Mouse (Mus musculus): ENCODE measurements around the gene Ilk. TPM values are rescaled to one million over a fixed set of nuclear protein-coding genes. Genes with fewer than 3 reads are reported as not detected.

Gene Ilk
- polyA plus RNA-seq, 1 experiment from 2014 or later = 384 TPM

DNA sequence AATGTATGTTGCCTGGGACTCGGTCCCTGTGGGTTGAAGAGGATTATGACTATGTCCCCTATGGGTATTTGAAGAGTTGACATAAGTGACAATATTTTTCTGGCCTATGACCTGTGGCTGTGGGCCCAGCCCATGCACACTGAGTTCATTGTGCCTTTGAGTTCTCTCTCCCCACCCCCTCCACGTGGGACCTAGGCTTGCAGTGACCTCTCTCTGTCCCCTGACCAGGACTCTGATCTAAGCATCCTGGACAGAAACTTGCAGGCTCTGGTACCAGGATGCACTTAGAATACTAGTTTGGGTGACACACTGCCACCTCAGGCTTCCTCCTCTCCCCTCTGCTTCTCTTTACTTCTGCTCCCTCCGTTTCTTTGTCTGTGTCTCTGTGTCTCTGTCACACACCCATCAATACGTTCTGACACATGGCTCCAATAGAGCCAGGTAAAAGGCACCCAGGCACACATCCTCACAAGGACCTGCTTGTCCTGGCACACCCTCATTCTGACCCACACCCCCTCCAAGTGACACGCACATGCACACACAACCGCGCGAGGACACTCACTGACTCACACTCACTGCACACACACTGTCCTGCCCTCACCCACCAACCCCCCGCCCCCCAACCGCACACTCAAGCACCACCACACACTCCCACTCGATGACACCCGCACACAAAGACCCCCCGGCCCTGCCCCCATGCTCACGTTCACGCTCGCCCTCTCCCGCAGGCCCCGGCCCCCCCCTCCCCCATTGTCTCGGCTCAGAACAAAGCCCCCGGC lies 50.3 kb downstream of the Ilk start:
- Histone ChIP-seq H3K27me3 (replicated peaks) (peaks cover 14% of the 10 kb centered on the region; the same call in 1 of the 2 replicates), H3K36me3 (peaks cover 3% of the 10 kb centered on the region; the same call in 1 of the 2 replicates), H3K4me1 (replicated peaks) (peaks cover 35% of the 10 kb centered on the region), H3K4me2 (peak overlapping the region; percentile 77), H3K4me3 (peak overlapping the region; percentile 72), H3K9me3 (replicated peaks) (no peaks in the 10 kb centered on the region), H3K27ac (ENCODE audit: poor library complexity, severe bottlenecking) (peak overlapping the region; percentile 58), H3K9ac (peak overlapping the region; percentile 82)
- ATAC-seq (ENCODE audit: insufficient number of reproducible peaks, low FRiP score) = peak; percentile 42; the same call in 1 of the 2 replicates
- WGBS = 10% methylated on average over 17 of the region's 20 CpGs

GRCm38 (mm10) chr7:105787285-105788140 lies 51.1 kb downstream of the Ilk start, which contains the start of gene Dchs1:
Gene Dchs1, minus strand, starts transcription at chr7:105787654.
- Histone ChIP-seq H3K36me3 (no peaks in the 10 kb centered on the region), H3K9me3 (replicated peaks) (no peaks in the 10 kb centered on the region), H3K27ac (ENCODE audit: poor library complexity, severe bottlenecking) (peak within 1 kb of the TSS; percentile 58), H3K4me1 (replicated peaks) (peaks cover 34% of the 10 kb centered on the region), H3K9ac (peak within 1 kb of the TSS; percentile 82), H3K4me2 (peak within 1 kb of the TSS; percentile 77), H3K4me3 (peak within 1 kb of the TSS; percentile 72), H3K27me3 (replicated peaks) (peaks cover 15% of the 10 kb centered on the region; the same call in 1 of the 2 replicates)
- under 1% methylated on average over 71 of the region's 97 CpGs for WGBS
- peak; percentile 73 for ATAC-seq (ENCODE audit: insufficient number of reproducible peaks, low FRiP score)

DNA sequence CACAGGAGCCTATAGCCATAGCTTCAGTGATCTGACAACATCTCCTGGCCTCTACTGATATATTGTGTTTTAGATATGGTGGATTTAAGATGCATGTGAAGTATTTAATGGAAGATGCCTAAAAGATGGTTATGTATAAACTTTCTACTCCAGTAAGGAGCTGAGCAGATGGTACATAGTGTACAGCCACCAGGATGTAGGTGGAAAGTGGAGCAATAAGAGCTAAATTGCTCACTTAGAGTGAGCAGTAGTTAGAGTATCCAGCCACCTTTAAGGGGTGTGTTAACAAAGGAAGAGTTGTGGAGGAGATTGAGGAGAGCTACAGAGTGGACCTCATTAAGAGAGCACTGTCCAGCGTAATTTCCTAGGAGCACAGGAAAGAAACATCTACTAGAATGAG lies 54.8 kb downstream of the Ilk start:
- Histone ChIP-seq H3K4me3 (no peak overlapping the region), H3K4me1 (replicated peaks) (peaks cover 4% of the 10 kb centered on the region), H3K4me2 (no peak overlapping the region), H3K27me3 (replicated peaks) (peaks cover 15% of the 10 kb centered on the region; the same call in 1 of the 2 replicates), H3K9ac (no peak overlapping the region), H3K27ac (ENCODE audit: poor library complexity, severe bottlenecking) (no peak overlapping the region), H3K9me3 (replicated peaks) (no peaks in the 10 kb centered on the region), H3K36me3 (no peaks in the 10 kb centered on the region)
- ATAC-seq (ENCODE audit: insufficient number of reproducible peaks, low FRiP score) = no peak
- 68% methylated on average over 1 of the region's 1 CpGs for WGBS

Other genes starting within 250 kb of the Ilk start
- gene Smpd1, start 182.2 kb upstream of the Ilk start, polyA plus RNA-seq (2016; fragmentation: Nextera tagmentation; extraction: Ambion mirVana) = 52.4 and 54.6 TPM in 2 replicates
- 48.8 and 52.9 TPM in 2 replicates for gene Apbb1, start 154.9 kb upstream of the Ilk start, polyA plus RNA-seq (2016; fragmentation: Nextera tagmentation; extraction: Ambion mirVana)
- 0.33 and 1.9 TPM in 2 replicates for gene Hpx, start 136.5 kb upstream of the Ilk start, polyA plus RNA-seq (2016; fragmentation: Nextera tagmentation; extraction: Ambion mirVana)
- gene Trim3, start 103.0 kb upstream of the Ilk start, polyA plus RNA-seq (2016; fragmentation: Nextera tagmentation; extraction: Ambion mirVana) = 27.9 and 30.7 TPM in 2 replicates
- gene Timm10b, start 96.5 kb upstream of the Ilk start, polyA plus RNA-seq (2016; fragmentation: Nextera tagmentation; extraction: Ambion mirVana) = 142 and 155 TPM in 2 replicates
- 45.5 and 45.6 TPM in 2 replicates for gene Arfip2, start 96.2 kb upstream of the Ilk start, polyA plus RNA-seq (2016; fragmentation: Nextera tagmentation; extraction: Ambion mirVana)
- 14.1 and 14.8 TPM in 2 replicates for gene Gm45799, start 96.0 kb upstream of the Ilk start, polyA plus RNA-seq (2016; fragmentation: Nextera tagmentation; extraction: Ambion mirVana)
- 0.41 and 0.52 TPM in 2 replicates for gene Dnhd1, start 85.8 kb upstream of the Ilk start, polyA plus RNA-seq (2016; fragmentation: Nextera tagmentation; extraction: Ambion mirVana)
- 29.1 and 30.9 TPM in 2 replicates for gene Rrp8, start 793 bp downstream of the Ilk start, polyA plus RNA-seq (2016; fragmentation: Nextera tagmentation; extraction: Ambion mirVana)
- 142 and 160 TPM in 2 replicates for gene Taf10, start 7.8 kb downstream of the Ilk start, polyA plus RNA-seq (2016; fragmentation: Nextera tagmentation; extraction: Ambion mirVana)
- gene Tpp1, start 15.6 kb downstream of the Ilk start, polyA plus RNA-seq (2016; fragmentation: Nextera tagmentation; extraction: Ambion mirVana) = 87.7 and 97.8 TPM in 2 replicates
- 8.7 and 9.4 TPM in 2 replicates for gene Dchs1, start 51.1 kb downstream of the Ilk start, polyA plus RNA-seq (2016; fragmentation: Nextera tagmentation; extraction: Ambion mirVana)
- 232 TPM in 2 replicates for gene Mrpl17, start 74.5 kb downstream of the Ilk start, polyA plus RNA-seq (2016; fragmentation: Nextera tagmentation; extraction: Ambion mirVana)
- 0.39 TPM in 1 of 2 replicates, not detected in the other for gene Gm4070, start 217.4 kb downstream of the Ilk start, polyA plus RNA-seq (2016; fragmentation: Nextera tagmentation; extraction: Ambion mirVana)